Mouse (Mus musculus) megakaryocyte-erythroid progenitor cell, adult 5-6 weeks (primary cell): ENCODE measurements around the gene Rasgrp4. TPM values are rescaled to one million over a fixed set of nuclear protein-coding genes. Genes with fewer than 3 reads are reported as not detected.
"Not testable (repeated sequence)": the region's sequence is repeated elsewhere in the genome, so short reads cannot be mapped to it uniquely, and the experiment has no call there.

ENCODE experiments used
- ATAC-seq: replicated peaks from 2 replicates; pipeline ENCODE4 v1.8.0; 2016; ENCODE audit warnings: mild to moderate bottlenecking, inconsistent platforms; ENCODE audit not compliant: severe bottlenecking, poor library complexity, low FRiP score, low TSS enrichment
- total RNA-seq, 2 experiments: library from RNA; stranded (forward) in 1 of 2; stranded (reverse) in 1 of 2; fragments of 200-1000, 215-1000 nt in 1 of 2; fragments of >200 nt in 1 of 2; fragmentation: Nextera tagmentation in 1 of 2; gene quantifications; 2 replicates each; pipeline ENCODE4 v1.2.3; 2014 to 2017

The Rasgrp4 gene
- total RNA-seq (2014; fragmentation: Nextera tagmentation) = not detected in 2 replicates
- 0.66 TPM in 1 of 2 replicates, not detected in the other for total RNA-seq (2017)

- no peak for ATAC-seq
Observed at GRCm38 (mm10) chr7:29134693-29135386, at the start of gene Rasgrp4. Gene Rasgrp4 (plus strand): TSS chr7:29134851.

- ATAC-seq = no peak
Observed at GRCm38 (mm10) chr7:29085981-29086380, 48.7 kb upstream of the Rasgrp4 start.

GRCm38 (mm10) chr7:29086902-29087301, 47.7 kb upstream of the Rasgrp4 start:
- no peak for ATAC-seq

- no peak for ATAC-seq
Observed at GRCm38 (mm10) chr7:29088817-29089216, 45.8 kb upstream of the Rasgrp4 start.

- no peak for ATAC-seq
Observed at GRCm38 (mm10) chr7:29097131-29097530, 37.5 kb upstream of the Rasgrp4 start.

GRCm38 (mm10) chr7:29101286-29102017, 33.2 kb upstream of the Rasgrp4 start:
- no peak for ATAC-seq

GRCm38 (mm10) chr7:29108992-29109955, 25.4 kb upstream of the Rasgrp4 start:
- no peak for ATAC-seq

- ATAC-seq = no peak
Observed at GRCm38 (mm10) chr7:29118142-29118851, 16.4 kb upstream of the Rasgrp4 start.

GRCm38 (mm10) chr7:29119526-29119925, 15.1 kb upstream of the Rasgrp4 start:
- ATAC-seq = no peak

GRCm38 (mm10) chr7:29122821-29123220, 11.8 kb upstream of the Rasgrp4 start:
- ATAC-seq = no peak

- no peak for ATAC-seq
Observed at GRCm38 (mm10) chr7:29123531-29124358, 10.9 kb upstream of the Rasgrp4 start.

- peak; percentile 96 for ATAC-seq
Observed at GRCm38 (mm10) chr7:29124970-29125369, 9.7 kb upstream of the Rasgrp4 start, which contains the start of gene Ryr1. Gene Ryr1 (minus strand): TSS chr7:29125179.

- ATAC-seq = peak; percentile 59
Observed at GRCm38 (mm10) chr7:29126173-29126915, 8.3 kb upstream of the Rasgrp4 start.

- ATAC-seq = no peak
Observed at GRCm38 (mm10) chr7:29128725-29129124, 5.9 kb upstream of the Rasgrp4 start.

- ATAC-seq = no peak
Observed at GRCm38 (mm10) chr7:29134230-29134629, 421 bp upstream of the Rasgrp4 start.

GRCm38 (mm10) chr7:29137429-29137828, 2.8 kb downstream of the Rasgrp4 start:
- ATAC-seq = no peak

- ATAC-seq = not testable (repeated sequence)
Observed at GRCm38 (mm10) chr7:29139237-29139636, 4.6 kb downstream of the Rasgrp4 start.

- ATAC-seq = no peak
Observed at GRCm38 (mm10) chr7:29141416-29141815, 6.8 kb downstream of the Rasgrp4 start.
